Mouse (Mus musculus) ES-E14 (cell line): ENCODE data around the gene Praf2. TPM values are rescaled to one million over a fixed set of nuclear protein-coding genes. Genes with fewer than 3 reads are reported as not detected.

Source experiments
- DNase-seq: peaks from one replicate; pipeline ENCODE4 v3.0.0-alpha.2; 2013; ENCODE audit warnings: low read depth, low spot score
- H3K27ac ChIP-seq: 2 replicates; pipeline ENCODE4 v1.5.1; 2012; ENCODE audit warnings: low read depth, mild to moderate bottlenecking, low read length, moderate library complexity, mixed read lengths; ENCODE audit not compliant: poor library complexity, insufficient read depth, severe bottlenecking
- H3K36me3 ChIP-seq: 2 replicates; pipeline ENCODE4 v1.6.1; 2012; ENCODE audit warnings: mild to moderate bottlenecking, low read length, moderate library complexity, mixed read lengths; ENCODE audit not compliant: control insufficient read depth, poor library complexity, insufficient read depth, severe bottlenecking
- H3K4me1 ChIP-seq, 2 experiments: fragments of 150-350 bp in 1 of 2; sonication (generic) in 1 of 2; 2 replicates each; pipeline ENCODE4 v1.6.1; 2012; ENCODE audit warnings: low read length in 2 of 2, mild to moderate bottlenecking in 1 of 2, mixed read lengths in 1 of 2; ENCODE audit not compliant: control insufficient read depth in 2 of 2, insufficient read depth in 2 of 2, poor library complexity in 1 of 2
- H3K4me3 ChIP-seq, 2 experiments: fragments of 150-350 bp in 1 of 2; sonication (generic) in 1 of 2; 2 replicates each; pipeline ENCODE4 v1.5.1; 2012; ENCODE audit warnings: low read length in 2 of 2, low read depth in 1 of 2, mild to moderate bottlenecking in 1 of 2, mixed read lengths in 1 of 2; ENCODE audit not compliant: insufficient read depth in 1 of 2, poor library complexity in 1 of 2, severe bottlenecking in 1 of 2
- H3K9ac ChIP-seq: 2 replicates; pipeline ENCODE4 v1.6.1; 2012; ENCODE audit warnings: low read depth, mild to moderate bottlenecking, low read length, mixed read lengths; ENCODE audit not compliant: poor library complexity, insufficient read depth, severe bottlenecking
- H3K9me3 ChIP-seq: fragments of 150-350 bp; sonication (generic); 2 replicates; pipeline ENCODE4 v1.6.1; 2012; ENCODE audit warnings: low read depth, mild to moderate bottlenecking, low read length; ENCODE audit not compliant: control insufficient read depth, insufficient read depth
- CHD2 ChIP-seq: IDR thresholded peaks from 2 replicates; pipeline ENCODE4 v1.6.1; 2014; ENCODE audit warnings: mild to moderate bottlenecking, low read depth, low read length, inconsistent platforms
- HCFC1 ChIP-seq: IDR thresholded peaks from 2 replicates; pipeline ENCODE4 v1.6.1; 2012; ENCODE audit warnings: low read length, inconsistent platforms, borderline replicate concordance; ENCODE audit not compliant: insufficient read depth
- MAFK ChIP-seq: IDR thresholded peaks from 2 replicates; pipeline ENCODE4 v1.6.1; 2014; ENCODE audit warnings: mild to moderate bottlenecking, low read depth, low read length, inconsistent platforms; ENCODE audit not compliant: insufficient read depth
- ZC3H11A ChIP-seq: IDR thresholded peaks from 2 replicates; pipeline ENCODE4 v1.6.1; 2012; ENCODE audit warnings: low read depth, mild to moderate bottlenecking, inconsistent platforms, low read length, borderline replicate concordance
- ZNF384 ChIP-seq: IDR thresholded peaks from 2 replicates; pipeline ENCODE4 v1.6.1; 2012; ENCODE audit warnings: low read depth, low read length, inconsistent platforms
- in situ Hi-C, 2 experiments: fragments of 600-800 bp; cut with MboI; formaldehyde crosslinking; loops; one replicate each; pipeline ENCODE4 v1.15.1; 2025; ENCODE audit warnings: low sequenced_read_pairs in 2 of 2, inconsistent platforms in 1 of 2; ENCODE audit not compliant: unreplicated experiment in 2 of 2
- total RNA-seq: library from RNA; depleted of rRNA; stranded (reverse); fragments of 300-350 nt; gene quantifications from 2 replicates; pipeline ENCODE4 v1.2.3, GENCODE M21; 2012; rRNA removed

Gene Praf2
- total RNA-seq, 1 experiment, result 41.9 TPM

GRCm38 (mm10) chrX:7776329-7777082 is 48.3 kb downstream of the Praf2 start:
- H3K36me3 ChIP-seq, result peaks cover 30% of the 10 kb centered on the region
- TF ChIP-seq HCFC1 (no peak), CHD2 (no peak), ZC3H11A (no peak), ZNF384 (no peak), MAFK (no peak)
- H3K4me1 ChIP-seq, result peaks cover 0 to 21% of the 10 kb centered on the region in 2 experiments; a peak in 1 of 4 replicates
- no peaks in the 10 kb centered on the region for H3K9me3 ChIP-seq
- no peak for DNase-seq
- no peak overlapping the region for H3K4me3 ChIP-seq
- H3K27ac ChIP-seq, result no peak overlapping the region
- H3K9ac ChIP-seq, result no peak overlapping the region
- in situ Hi-C loops, result no loop called here

DNA sequence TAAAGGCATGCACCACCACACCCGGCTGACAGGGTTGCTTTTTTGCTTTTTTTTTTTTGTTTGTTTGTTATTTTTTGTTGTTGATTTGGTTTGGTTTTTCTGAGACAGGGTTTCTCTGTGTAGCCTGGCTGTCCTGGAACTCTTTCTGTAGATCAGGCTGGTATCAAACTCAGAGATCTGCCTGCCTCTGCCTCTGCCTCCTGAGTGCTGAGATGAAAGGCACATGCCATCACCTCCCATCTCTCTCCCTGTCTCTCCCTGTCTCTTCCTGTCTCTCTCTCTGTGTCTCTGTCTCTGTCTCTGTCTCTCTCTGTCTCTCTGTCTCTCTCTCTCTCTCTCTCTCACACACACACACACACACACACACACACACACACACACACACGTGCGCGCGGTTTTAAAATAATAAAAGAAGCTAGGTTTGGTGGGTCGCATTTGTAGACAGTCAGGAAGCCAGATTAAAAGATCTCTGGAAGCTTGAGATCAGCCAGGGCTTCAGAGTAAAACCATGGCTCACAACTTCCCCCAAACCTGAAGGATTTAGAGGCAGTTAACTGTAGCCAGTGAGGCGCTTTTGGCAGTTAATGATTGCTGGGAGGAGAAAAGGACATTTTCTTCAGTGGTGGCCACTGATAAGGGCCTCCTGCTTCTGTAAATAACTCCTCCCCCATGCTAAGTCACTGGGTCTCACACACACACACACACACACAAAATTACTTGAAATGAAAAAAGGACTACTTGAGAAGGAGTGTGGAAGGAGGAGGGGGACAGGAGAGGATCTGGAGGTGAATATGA is 50.4 kb downstream of the Praf2 start:
- Histone ChIP-seq H3K4me3 (no peak overlapping the region), H3K9ac (no peak overlapping the region), H3K4me1 (peaks cover 0 to 11% of the 10 kb centered on the region in 2 experiments; a peak in 1 of 4 replicates), H3K27ac (no peak overlapping the region), H3K9me3 (no peaks in the 10 kb centered on the region), H3K36me3 (peaks cover 13% of the 10 kb centered on the region)
- DNase-seq, result no peak
- in situ Hi-C loops, result no loop called here
- TF ChIP-seq CHD2, result no peak
- TF ChIP-seq ZC3H11A, result no peak
- TF ChIP-seq ZNF384, result no peak
- no peak for TF ChIP-seq HCFC1
- TF ChIP-seq MAFK, result no peak

DNA sequence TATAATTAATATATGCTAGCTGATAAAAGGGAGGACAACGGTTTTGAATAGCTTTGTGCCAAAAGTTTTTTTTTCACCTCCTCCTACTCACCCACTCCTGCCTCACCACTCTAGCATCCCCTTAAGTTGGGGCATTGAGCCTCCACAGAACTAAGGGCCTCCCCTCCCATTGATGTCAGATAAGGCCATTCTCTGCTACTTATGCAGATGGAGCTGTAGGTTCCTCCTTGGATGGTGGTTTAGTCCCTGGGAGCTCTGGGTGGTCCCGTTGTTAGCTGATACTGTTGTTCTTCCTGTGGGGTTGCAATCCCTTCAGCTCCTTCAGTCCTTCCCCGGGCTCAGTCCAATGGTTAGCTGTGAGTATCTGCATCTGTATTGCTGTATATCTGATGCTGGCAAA is 51.1 kb downstream of the Praf2 start:
- no peak overlapping the region for H3K4me3 ChIP-seq
- no peak overlapping the region for H3K9ac ChIP-seq
- H3K9me3 ChIP-seq, result no peaks in the 10 kb centered on the region
- H3K36me3 ChIP-seq, result peaks cover 8% of the 10 kb centered on the region
- no peak overlapping the region for H3K27ac ChIP-seq
- DNase-seq, result no peak
- peaks cover 0 to 7% of the 10 kb centered on the region in 2 experiments; a peak in 1 of 4 replicates for H3K4me1 ChIP-seq
- no peak for TF ChIP-seq ZNF384
- TF ChIP-seq ZC3H11A, result no peak
- no peak for TF ChIP-seq CHD2
- TF ChIP-seq HCFC1, result no peak
- in situ Hi-C loops, result no loop called here

Other genes starting within 250 kb of the Praf2 start
- 0.49 and 0.63 TPM in 2 replicates for gene Foxp3, start 154.8 kb upstream of the Praf2 start, total RNA-seq
- 1.7 and 2.4 TPM in 2 replicates for gene Ppp1r3f, start 154.2 kb upstream of the Praf2 start, total RNA-seq
- 19.5 and 23.9 TPM in 2 replicates for gene Ccdc22, start 122.9 kb upstream of the Praf2 start, total RNA-seq
- 0.16 TPM in 1 of 2 replicates, not detected in the other for gene Cacna1f, start 121.4 kb upstream of the Praf2 start, total RNA-seq
- gene Syp, start 90.0 kb upstream of the Praf2 start, total RNA-seq, result 1.6 and 4.9 TPM in 2 replicates
- gene Prickle3, start 71.2 kb upstream of the Praf2 start, total RNA-seq, result 1.5 and 2.2 TPM in 2 replicates
- 278 and 336 TPM in 2 replicates for gene Plp2, start 57.0 kb upstream of the Praf2 start, total RNA-seq
- gene Magix, start 47.2 kb upstream of the Praf2 start, total RNA-seq, result 0.11 and 0.36 TPM in 2 replicates
- 9.5 and 11.5 TPM in 2 replicates for gene Gpkow, start 31.3 kb upstream of the Praf2 start, total RNA-seq
- gene Wdr45, start 14.1 kb upstream of the Praf2 start, total RNA-seq, result 55.3 and 57.6 TPM in 2 replicates
- gene Gm45208, start 6.2 kb upstream of the Praf2 start, total RNA-seq, result 0.26 TPM in 1 of 2 replicates, not detected in the other
- 15.8 and 22.9 TPM in 2 replicates for gene Ccdc120, start 22.5 kb downstream of the Praf2 start, total RNA-seq
- 32.3 and 45.8 TPM in 2 replicates for gene Tfe3, start 34.1 kb downstream of the Praf2 start, total RNA-seq
- gene Gripap1, start 61.3 kb downstream of the Praf2 start, total RNA-seq, result 14.9 and 22.6 TPM in 2 replicates
- 3.1 and 5.4 TPM in 2 replicates for gene Kcnd1, start 93.8 kb downstream of the Praf2 start, total RNA-seq
- gene Otud5, start 112.9 kb downstream of the Praf2 start, total RNA-seq, result 65.3 and 71.0 TPM in 2 replicates
- 17.2 and 20.8 TPM in 2 replicates for gene Pim2, start 149.8 kb downstream of the Praf2 start, total RNA-seq
- gene Slc35a2, start 155.6 kb downstream of the Praf2 start, total RNA-seq, result 38.3 and 51.2 TPM in 2 replicates
- gene Pqbp1, start 170.8 kb downstream of the Praf2 start, total RNA-seq, result 47.3 and 69.9 TPM in 2 replicates
- gene Timm17b, start 170.9 kb downstream of the Praf2 start, total RNA-seq, result 39.2 and 58.5 TPM in 2 replicates
- gene Gm10491, start 179.4 kb downstream of the Praf2 start, total RNA-seq, result not detected in 2 replicates
- not detected in 2 replicates for gene Gm10490, start 181.1 kb downstream of the Praf2 start, total RNA-seq
- gene Pcsk1n, start 191.4 kb downstream of the Praf2 start, total RNA-seq, result 10.5 and 25.2 TPM in 2 replicates
- 60.6 and 60.8 TPM in 2 replicates for gene Eras, start 200.2 kb downstream of the Praf2 start, total RNA-seq
- 54.6 and 98.5 TPM in 2 replicates for gene Hdac6, start 219.4 kb downstream of the Praf2 start, total RNA-seq
- gene Gata1, start 249.6 kb downstream of the Praf2 start, total RNA-seq, result 1.1 and 1.3 TPM in 2 replicates